Mouse (Mus musculus) left cerebral cortex, postnatal 10 days (tissue): ENCODE results near the gene Tmem129. TPM values are rescaled to one million over a fixed set of nuclear protein-coding genes. Genes with fewer than 3 reads are reported as not detected.

Experiments used
- DNase-seq, 2 experiments: peaks; one replicate each; pipeline ENCODE4 v3.0.0; 2021 to 2022; ENCODE audit warnings: low spot score in 2 of 2, mixed read lengths in 1 of 2; ENCODE audit errors: extremely low spot score in 1 of 2
- intact Hi-C: fragments of 180-260 bp; cut with DNase I; formaldehyde crosslinking; loops from one replicate; pipeline ENCODE4 v1.15.1; 2025
- total RNA-seq, 2 experiments: library from RNA; stranded (reverse); gene quantifications; 2 replicates each; pipeline ENCODE4 v1.2.3; 2021

Gene Tmem129
- total RNA-seq, 2 experiments from 2014 or later, result 22.2 to 23.9 TPM

DNA sequence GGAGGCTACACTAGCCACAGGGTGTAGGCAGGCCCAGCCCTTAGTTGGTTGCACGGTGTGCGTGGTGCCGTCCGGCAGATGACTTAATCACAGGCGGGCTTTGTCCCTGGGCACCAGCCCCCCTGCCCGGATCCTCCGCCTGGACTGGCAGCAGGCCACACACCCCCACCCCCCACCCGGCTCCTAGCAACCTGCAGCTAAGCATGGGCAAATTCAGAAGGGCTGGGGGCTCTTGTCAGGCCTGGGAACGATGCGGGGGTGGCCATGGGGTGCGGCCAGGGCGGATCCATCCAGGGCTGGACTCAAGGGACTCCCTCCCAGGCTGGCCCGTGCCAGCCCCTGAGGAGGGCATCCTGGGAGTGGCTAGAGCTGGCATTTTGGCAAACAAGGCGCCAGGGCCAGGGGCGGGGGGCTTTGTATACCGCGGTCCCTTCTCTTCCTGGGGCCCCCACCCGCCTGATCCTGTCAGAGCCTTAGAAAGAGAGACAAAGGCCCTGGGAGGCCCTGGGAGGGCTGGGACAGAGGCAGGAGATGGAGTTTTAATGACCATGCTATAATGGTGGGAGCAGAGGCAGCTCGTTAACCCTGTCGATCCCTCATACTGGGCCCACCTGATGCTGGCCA lies 31.1 kb upstream of the Tmem129 start:
- intact Hi-C loops, result loop anchor here (5.0 kb wide), 1 partner anchor 43 kb away; no protein-coding TSS in a partner anchor
- peak in 1 of 2 experiments; percentile 70 for DNase-seq

GRCm38 (mm10) chr5:33688278-33689220 lies 30.3 kb upstream of the Tmem129 start:
- intact Hi-C loops, result loop anchor here (5.0 kb wide), 1 partner anchor 44 kb away; no protein-coding TSS in a partner anchor

GRCm38 (mm10) chr5:33687142-33687541 lies 28.9 kb upstream of the Tmem129 start:
- intact Hi-C loops, result loop anchor here (5.0 kb wide), 1 partner anchor 45 kb away; no protein-coding TSS in a partner anchor
- no peak for DNase-seq

More at GRCm38 (mm10) chr5:33688278-33689220, 30.3 kb upstream of the Tmem129 start:
- no peak for DNase-seq

- DNase-seq, result no peak
- intact Hi-C loops, result loop anchor here (5.0 kb wide), 1 partner anchor 47 kb away; no protein-coding TSS in a partner anchor
Measured at GRCm38 (mm10) chr5:33684932-33685331, 26.7 kb upstream of the Tmem129 start.

GRCm38 (mm10) chr5:33683897-33684652 lies 25.9 kb upstream of the Tmem129 start:
- intact Hi-C loops, result no loop called here

GRCm38 (mm10) chr5:33682963-33683362 lies 24.7 kb upstream of the Tmem129 start:
- intact Hi-C loops, result no loop called here

More at GRCm38 (mm10) chr5:33683897-33684652, 25.9 kb upstream of the Tmem129 start:
- peak; percentile 52 to 56 for DNase-seq

GRCm38 (mm10) chr5:33681611-33682388 lies 23.6 kb upstream of the Tmem129 start:
- DNase-seq, result peak in 1 of 2 experiments; percentile 45
- intact Hi-C loops, result no loop called here

More at GRCm38 (mm10) chr5:33682963-33683362, 24.7 kb upstream of the Tmem129 start:
- DNase-seq, result no peak

- DNase-seq, result no peak
- intact Hi-C loops, result no loop called here
Measured at GRCm38 (mm10) chr5:33681044-33681443, 22.8 kb upstream of the Tmem129 start.

DNA sequence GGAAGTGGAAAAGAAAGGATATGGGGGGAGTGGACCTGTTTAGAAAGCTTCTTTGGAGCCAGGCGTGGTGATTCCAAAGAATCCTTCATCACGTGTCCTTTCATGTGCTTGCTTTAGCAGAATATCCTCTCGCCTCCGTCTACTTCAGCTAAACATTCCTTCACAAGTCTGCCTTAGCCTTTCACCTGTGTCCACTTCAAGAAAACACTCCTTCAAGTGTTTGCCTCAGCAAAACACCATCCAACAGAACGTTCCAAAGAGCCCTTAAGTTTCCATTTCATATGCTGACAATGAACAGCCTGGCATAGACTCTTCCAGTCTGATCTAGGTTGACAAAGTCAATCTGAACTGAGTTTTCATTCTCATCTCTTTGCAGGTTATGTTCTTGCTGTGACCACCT lies 20.0 kb upstream of the Tmem129 start:
- no peak for DNase-seq
- intact Hi-C loops, result no loop called here

GRCm38 (mm10) chr5:33675964-33676363 lies 17.7 kb upstream of the Tmem129 start:
- peak in 1 of 2 experiments; percentile 69 for DNase-seq
- intact Hi-C loops, result no loop called here

DNA sequence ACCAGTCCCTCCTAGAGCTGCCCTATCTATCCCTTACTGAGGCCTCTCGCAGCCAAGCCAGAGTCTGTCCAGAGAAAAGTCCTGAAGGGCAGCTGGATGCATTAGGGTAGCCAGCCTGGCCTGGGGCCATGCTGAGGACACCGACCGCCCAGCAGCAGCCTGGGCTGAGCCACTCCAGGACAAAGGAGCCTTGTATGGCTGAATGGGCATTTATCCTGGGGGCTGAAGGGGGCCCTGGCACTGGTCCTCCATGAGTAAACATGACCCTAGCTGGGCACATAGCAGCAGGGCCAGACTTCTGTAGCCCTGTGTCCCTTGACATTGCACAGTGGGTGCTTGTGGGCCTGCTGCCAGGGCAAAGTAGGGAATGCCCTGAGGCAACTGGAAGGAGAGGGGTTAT lies 16.2 kb upstream of the Tmem129 start:
- intact Hi-C loops, result no loop called here
- peak; percentile 60 to 61 for DNase-seq

DNA sequence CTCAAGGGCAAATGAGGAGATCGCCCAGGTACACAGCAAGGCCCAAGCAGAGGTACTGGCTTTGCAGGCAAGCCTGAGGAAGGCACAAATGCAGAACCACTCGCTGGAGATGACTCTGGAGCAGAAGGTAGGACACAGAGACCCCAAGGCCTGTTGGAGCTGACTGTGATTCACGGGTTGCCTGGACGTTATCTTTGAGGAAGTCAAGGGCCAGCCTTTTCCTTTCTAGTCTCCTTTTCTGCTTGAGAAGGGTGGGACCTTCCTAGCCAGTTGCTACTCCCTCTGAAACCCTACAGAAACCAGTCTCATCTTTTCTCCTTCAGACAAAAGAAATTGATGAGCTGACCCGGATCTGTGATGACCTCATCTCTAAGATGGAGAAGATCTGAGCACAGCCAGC lies 13.4 kb upstream of the Tmem129 start:
- intact Hi-C loops, result no loop called here
- no peak for DNase-seq

- intact Hi-C loops, result no loop called here
- no peak for DNase-seq
Measured at GRCm38 (mm10) chr5:33668223-33668622, 10.0 kb upstream of the Tmem129 start.

GRCm38 (mm10) chr5:33658664-33659050 lies 441 bp upstream of the Tmem129 start:
- peak in 1 of 2 experiments; percentile 34 for DNase-seq
- intact Hi-C loops, result no loop called here

DNA sequence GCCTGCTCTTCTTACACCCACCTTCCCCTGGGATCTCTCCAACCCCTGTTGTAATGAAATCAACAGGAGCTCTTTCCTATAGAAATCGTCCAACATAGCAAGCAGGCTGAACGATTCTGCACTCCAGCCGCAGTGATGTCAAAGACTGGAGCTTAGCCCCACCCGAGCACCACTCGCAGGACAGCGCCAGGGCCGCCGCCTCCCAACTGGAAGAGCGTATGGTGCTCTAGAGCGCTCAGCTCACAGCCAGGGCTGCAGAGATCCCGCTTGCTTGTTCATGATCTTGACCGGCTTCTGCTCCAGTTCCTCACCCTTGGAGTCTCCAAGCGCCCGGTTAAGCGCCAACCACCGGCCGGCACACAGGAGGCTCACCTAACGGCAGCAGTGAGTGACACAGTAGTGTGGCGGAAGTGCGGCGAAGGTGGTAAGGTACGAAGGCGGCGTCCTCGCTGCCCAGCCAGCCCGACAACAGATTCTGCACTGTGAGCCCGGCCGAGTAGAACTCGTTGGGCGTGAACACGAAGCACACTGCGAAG lies 897 bp downstream of the Tmem129 start:
- intact Hi-C loops, result no loop called here
- DNase-seq, result no peak

- intact Hi-C loops, result no loop called here
- no peak for DNase-seq
Measured at GRCm38 (mm10) chr5:33656739-33657138, 1.5 kb downstream of the Tmem129 start.

DNA sequence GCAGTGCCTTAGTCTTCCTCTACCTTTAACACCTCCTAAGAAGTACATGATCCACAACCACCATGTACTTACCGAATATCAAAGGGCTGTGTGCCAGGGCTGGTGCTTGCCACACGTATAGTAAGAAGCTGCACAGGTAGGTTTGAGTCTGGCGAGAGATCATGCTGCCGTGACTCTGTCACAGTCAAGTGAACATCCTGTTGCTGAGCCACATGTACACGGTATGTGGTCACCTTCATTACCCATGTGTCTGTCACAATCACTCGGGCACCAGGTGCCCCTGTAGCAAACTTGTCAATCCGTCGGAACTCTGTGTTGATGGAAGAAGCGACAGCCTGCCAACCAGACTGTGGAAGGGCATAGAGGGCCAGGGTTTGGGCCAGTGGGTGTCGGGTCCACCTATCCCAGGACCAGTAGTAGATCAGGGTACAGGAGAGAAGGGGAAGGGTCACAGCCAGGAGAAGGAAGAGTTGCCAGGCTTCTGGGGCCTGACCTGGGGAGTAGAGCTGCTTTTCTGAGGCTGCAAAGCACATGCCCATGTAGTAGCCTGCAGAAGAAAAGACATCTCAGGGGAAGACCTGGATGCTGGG lies 2.9 kb downstream of the Tmem129 start:
- intact Hi-C loops, result no loop called here
- no peak for DNase-seq

GRCm38 (mm10) chr5:33654424-33654823 lies 3.8 kb downstream of the Tmem129 start:
- DNase-seq, result no peak
- intact Hi-C loops, result no loop called here
